Mouse (Mus musculus) brown adipose tissue, adult 24 weeks (tissue): ENCODE results near the gene Eapp. TPM values are rescaled to one million over a fixed set of nuclear protein-coding genes. Genes with fewer than 3 reads are reported as not detected.

Experiments
- polyA plus RNA-seq: library from polyadenylated mRNA; stranded (reverse); fragments of >200 nt; gene quantifications from 2 replicates; pipeline ENCODE4 v1.2.4, GENCODE M21; 2012; ENCODE audit not compliant: missing spikeins, insufficient read depth, insufficient read length

Eapp gene
- polyA plus RNA-seq, 1 experiment = 45.3 TPM

Other genes with a start within 250 kb of the Eapp start
- 81.2 and 86.1 TPM in 2 replicates for gene Sptssa, start 39.3 kb downstream of the Eapp start, polyA plus RNA-seq
- 36.7 and 49.2 TPM in 2 replicates for gene Snx6, start 99.8 kb upstream of the Eapp start, polyA plus RNA-seq
- gene Cfl2, start 167.0 kb upstream of the Eapp start, polyA plus RNA-seq = 196 and 220 TPM in 2 replicates